Mouse (Mus musculus) hindbrain, embryonic 11.5 days (tissue): ENCODE data around the gene Hap1. TPM values are rescaled to one million over a fixed set of nuclear protein-coding genes. Genes with fewer than 3 reads are reported as not detected.
"Not testable (repeated sequence)": the region's sequence is repeated elsewhere in the genome, so short reads cannot be mapped to it uniquely, and the experiment has no call there.

Experiments used
- ATAC-seq: fragments of 200-750 bp; cut with Nextera tagmentation; 2 replicates; pipeline ENCODE4 v1.8.0; 2017; ENCODE audit warnings: mild to moderate bottlenecking, moderate TSS enrichment, moderate library complexity; ENCODE audit not compliant: low FRiP score
- DNase-seq: peaks from one replicate; pipeline ENCODE4 v3.0.0-alpha.2; 2015; ENCODE audit warnings: low spot score
- H3K27ac ChIP-seq: fragments of 300-500 bp; sonication (generic); 2 replicates; pipeline ENCODE4 v1.5.1; 2014; ENCODE audit warnings: mild to moderate bottlenecking, low read depth, low read length
- H3K27me3 ChIP-seq: fragments of 300-500 bp; sonication (generic); 2 replicates; pipeline ENCODE4 v1.6.1; 2014; ENCODE audit warnings: mild to moderate bottlenecking, low read length, moderate library complexity, mixed read lengths; ENCODE audit not compliant: control insufficient read depth, insufficient read depth
- H3K36me3 ChIP-seq: fragments of 300-500 bp; sonication (generic); 2 replicates; pipeline ENCODE4 v1.6.1; 2014; ENCODE audit warnings: mild to moderate bottlenecking, low read length, moderate library complexity, mixed read lengths; ENCODE audit not compliant: control insufficient read depth, insufficient read depth
- H3K4me1 ChIP-seq: fragments of 300-500 bp; sonication (generic); replicated peaks from 2 replicates; pipeline ENCODE4 v1.6.1; 2014; ENCODE audit warnings: low read length, mixed read lengths; ENCODE audit not compliant: control insufficient read depth, insufficient read depth
- H3K4me2 ChIP-seq: fragments of 300-500 bp; sonication (generic); replicated peaks from 2 replicates; pipeline ENCODE4 v1.6.1; 2014; ENCODE audit warnings: mild to moderate bottlenecking, low read depth, low read length
- H3K4me3 ChIP-seq: fragments of 300-500 bp; sonication (generic); 2 replicates; pipeline ENCODE4 v1.5.1; 2014; ENCODE audit warnings: low read depth, low read length
- H3K9ac ChIP-seq: fragments of 300-500 bp; sonication (generic); 2 replicates; pipeline ENCODE4 v1.6.1; 2014; ENCODE audit warnings: low read depth, low read length
- H3K9me3 ChIP-seq: fragments of 300-500 bp; sonication (generic); 2 replicates; pipeline ENCODE4 v1.6.1; 2016; ENCODE audit warnings: low read length; ENCODE audit not compliant: control insufficient read depth
- WGBS: fragments of 180-500 bp; shearing (Covaris S2); extraction: QIAGEN DNeasy Blood & Tissue Kit; methylation state at CpG from one replicate; pipeline ENCODE4 v1.1.7; 2014; 5-methylcytosine and 5-hydroxymethylcytosine counted together
- polyA plus RNA-seq: library from polyadenylated mRNA; unstranded; fragments of >200 nt; fragmentation: Nextera tagmentation; extraction: Ambion mirVana; gene quantifications from 2 replicates; pipeline ENCODE4 v1.2.1, GENCODE M21; 2014

Hap1 gene
- polyA plus RNA-seq, 1 experiment from 2014 or later, result 12.0 TPM

DNA sequence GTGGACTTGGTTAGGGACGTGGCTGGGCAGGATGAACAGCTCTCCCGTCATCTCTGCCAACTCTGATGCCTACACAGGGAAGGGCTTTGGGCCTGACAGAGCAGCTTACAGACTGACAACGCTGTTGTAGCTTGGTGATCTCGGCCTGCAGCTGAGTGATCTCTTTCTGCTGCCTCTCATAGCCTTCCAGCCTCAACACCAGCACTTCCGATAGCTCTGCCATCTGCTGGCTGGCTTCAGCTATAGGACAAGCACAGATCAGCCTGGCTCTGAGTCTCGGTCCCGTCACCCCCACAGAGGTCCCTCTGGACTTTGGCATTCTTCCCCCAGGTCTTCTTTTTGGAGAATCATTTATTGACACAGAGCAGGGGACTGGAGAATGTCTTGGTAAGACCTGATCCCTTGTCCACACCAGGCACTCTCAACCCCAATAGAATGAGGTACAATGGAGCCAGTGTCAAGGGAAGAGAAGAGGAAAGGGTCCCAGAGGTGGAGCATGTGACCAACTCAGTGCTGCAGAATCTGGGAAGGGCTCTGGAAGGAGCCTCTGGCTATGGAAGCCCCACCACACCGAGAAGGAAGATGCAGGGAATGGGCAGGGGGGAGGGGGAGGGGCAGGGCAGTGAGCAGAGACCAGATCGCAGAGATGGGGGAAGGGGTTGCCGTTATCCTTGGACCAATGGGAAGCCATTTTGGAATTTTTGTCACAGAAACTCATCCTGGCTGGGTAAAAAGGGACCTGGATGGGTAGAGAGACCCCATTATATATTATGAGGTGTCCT is 3.7 kb downstream of the Hap1 start:
- H3K9ac ChIP-seq, result peak overlapping the region; percentile 31; the same call in 1 of the 2 replicates
- no peak overlapping the region for H3K4me2 ChIP-seq
- 37% methylated on average over 10 of the region's 10 CpGs for WGBS
- no peaks in the 10 kb centered on the region; the same call in 1 of the 2 replicates for H3K4me1 ChIP-seq
- no peak for ATAC-seq
- H3K4me3 ChIP-seq, result no peak overlapping the region
- no peak overlapping the region for H3K27ac ChIP-seq
- H3K36me3 ChIP-seq, result no peaks in the 10 kb centered on the region
- H3K9me3 ChIP-seq, result no peaks in the 10 kb centered on the region
- peak; percentile 40 for DNase-seq
- H3K27me3 ChIP-seq, result peaks cover 11% of the 10 kb centered on the region; the same call in 1 of the 2 replicates

DNA sequence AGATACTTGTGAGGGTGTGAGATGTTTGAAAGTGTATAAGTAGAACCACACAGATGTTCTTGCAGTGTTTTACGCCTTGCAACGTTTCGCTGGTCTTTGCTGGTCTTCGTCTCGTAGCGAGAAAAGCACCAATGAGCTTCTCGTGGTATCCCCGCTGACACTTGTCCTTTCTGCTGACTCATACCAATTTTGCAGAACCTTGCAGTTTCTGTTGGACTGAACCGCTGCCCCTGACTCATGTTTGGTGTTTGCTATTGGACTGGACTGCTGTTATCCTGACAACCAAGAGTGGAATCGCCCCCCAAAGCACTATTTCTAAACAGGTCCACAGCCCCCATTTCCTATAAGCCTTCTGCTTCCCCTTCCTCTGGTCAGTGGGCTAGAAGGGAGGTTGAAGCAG is 11.7 kb downstream of the Hap1 start:
- H3K27me3 ChIP-seq, result no peaks in the 10 kb centered on the region
- H3K27ac ChIP-seq, result no peak overlapping the region
- no peaks in the 10 kb centered on the region for H3K36me3 ChIP-seq
- H3K9ac ChIP-seq, result no peak overlapping the region
- H3K4me2 ChIP-seq, result no peak overlapping the region
- no peaks in the 10 kb centered on the region for H3K9me3 ChIP-seq
- no peak overlapping the region for H3K4me3 ChIP-seq
- WGBS, result 91% methylated on average over 10 of the region's 10 CpGs
- H3K4me1 ChIP-seq, result no peaks in the 10 kb centered on the region
- no peak for ATAC-seq
- no peak for DNase-seq

DNA sequence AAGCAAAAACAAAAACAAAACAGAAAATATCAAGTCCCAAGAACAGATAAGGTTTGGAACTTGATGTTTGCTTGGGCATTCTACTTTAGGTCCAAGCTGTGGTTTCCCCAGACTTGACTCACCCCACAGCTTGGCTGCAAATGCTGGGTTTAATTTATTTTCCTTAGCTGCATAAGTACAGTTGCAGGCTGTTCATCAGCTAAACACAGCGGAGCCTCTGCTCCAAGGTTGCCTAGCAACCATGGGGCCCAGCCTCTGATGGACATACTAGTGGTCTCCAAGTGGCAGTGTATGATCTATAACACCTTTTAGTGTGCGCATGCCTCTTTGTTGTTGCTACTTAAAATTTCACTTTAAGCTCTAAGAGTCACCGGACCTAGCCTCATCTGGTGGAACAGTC is 20.2 kb downstream of the Hap1 start:
- WGBS, result 67% methylated on average over 3 of the region's 3 CpGs
- Histone ChIP-seq H3K4me2 (no peak overlapping the region), H3K4me3 (no peak overlapping the region), H3K36me3 (no peaks in the 10 kb centered on the region), H3K27me3 (no peaks in the 10 kb centered on the region), H3K9me3 (no peaks in the 10 kb centered on the region), H3K27ac (0 out of 2 replicates have a peak overlapping the region, but pooled peaks have one; percentile 55), H3K4me1 (peaks cover 5% of the 10 kb centered on the region; the same call in 1 of the 2 replicates), H3K9ac (no peak overlapping the region)
- DNase-seq (peak; percentile 67), ATAC-seq (peak; percentile 46; the same call in 1 of the 2 replicates)

DNA sequence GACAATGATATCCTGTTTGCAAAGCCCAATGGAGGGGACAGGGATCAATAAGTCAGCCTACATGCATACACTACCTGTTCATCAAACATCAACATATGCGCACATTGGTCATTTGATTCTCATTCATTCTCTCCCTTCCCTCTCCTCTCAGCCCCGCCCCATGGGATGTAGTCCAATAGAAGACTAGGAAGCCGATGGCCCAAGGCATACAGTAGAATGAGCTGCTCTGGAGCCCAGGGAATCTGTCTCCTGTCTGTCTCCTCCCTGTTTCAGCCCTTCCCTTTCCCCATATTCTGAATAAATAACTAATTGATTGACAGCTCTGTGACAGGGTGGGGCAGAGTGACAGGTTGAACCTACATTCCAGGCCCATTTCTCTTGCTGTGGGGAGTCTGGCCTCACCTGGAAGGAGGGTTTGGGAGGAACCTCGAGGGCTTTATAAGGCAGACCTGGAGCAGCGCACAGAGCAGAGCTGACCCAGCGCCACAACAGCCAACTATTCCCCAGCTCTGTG is 21.9 kb downstream of the Hap1 start, which contains the start of gene Gast:
Gene Gast (plus strand): TSS at position 464 of the 514 bp plus-strand sequence.
- Histone ChIP-seq H3K9me3 (no peaks in the 10 kb centered on the region), H3K4me1 (peaks cover 5% of the 10 kb centered on the region; the same call in 1 of the 2 replicates), H3K36me3 (no peaks in the 10 kb centered on the region), H3K4me3 (no peak within 1 kb of the TSS), H3K27ac (peak within 1 kb of the TSS; percentile 20; the same call in 1 of the 2 replicates), H3K27me3 (no peaks in the 10 kb centered on the region), H3K9ac (no peak within 1 kb of the TSS), H3K4me2 (no peak within 1 kb of the TSS)
- DNase-seq (no peak), ATAC-seq (no peak)
- 79% methylated on average over 6 of the region's 6 CpGs for WGBS

DNA sequence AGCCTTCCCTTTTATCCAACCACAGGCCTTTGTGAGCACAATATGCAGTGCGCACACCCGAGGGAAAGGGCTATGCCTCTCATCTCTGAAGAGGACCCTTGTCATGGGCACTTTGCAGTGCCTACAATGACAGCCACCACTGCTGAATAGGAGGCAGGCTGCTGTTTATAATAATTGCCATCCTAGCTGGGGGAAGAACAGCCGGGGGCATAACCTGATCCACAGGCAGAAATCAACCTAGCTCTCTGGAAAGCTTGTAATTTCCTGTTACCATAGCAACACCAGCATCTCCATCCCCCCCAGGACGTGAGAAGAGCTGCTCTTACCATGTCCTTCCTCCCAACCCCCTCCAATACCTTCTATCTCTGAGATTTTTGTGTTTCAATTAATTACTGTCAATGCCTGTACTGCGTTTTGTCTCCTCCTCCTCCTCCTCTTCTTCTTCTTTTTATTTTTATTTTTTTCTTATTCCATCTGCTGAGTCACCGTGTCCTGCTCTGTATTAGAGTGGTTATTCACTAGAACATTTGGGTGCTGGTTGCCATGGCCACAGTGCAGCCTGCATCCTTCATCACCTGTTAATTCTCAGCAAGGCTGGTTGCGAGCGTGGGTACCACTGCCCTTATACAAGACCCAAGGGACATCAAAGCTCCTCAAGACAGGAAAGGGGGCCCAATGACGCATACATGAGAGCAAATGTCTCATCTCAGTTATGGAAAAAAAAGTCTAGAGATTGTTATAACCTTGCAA is 23.0 kb downstream of the Hap1 start:
- Histone ChIP-seq H3K9ac (no peak overlapping the region), H3K4me2 (no peak overlapping the region), H3K27ac (peak overlapping the region; percentile 78), H3K27me3 (no peaks in the 10 kb centered on the region), H3K9me3 (no peaks in the 10 kb centered on the region), H3K4me3 (no peak overlapping the region), H3K36me3 (no peaks in the 10 kb centered on the region), H3K4me1 (peaks cover 5% of the 10 kb centered on the region; the same call in 1 of the 2 replicates)
- peak; percentile 68 for ATAC-seq
- DNase-seq, result no peak
- 54% methylated on average over 9 of the region's 9 CpGs for WGBS

DNA sequence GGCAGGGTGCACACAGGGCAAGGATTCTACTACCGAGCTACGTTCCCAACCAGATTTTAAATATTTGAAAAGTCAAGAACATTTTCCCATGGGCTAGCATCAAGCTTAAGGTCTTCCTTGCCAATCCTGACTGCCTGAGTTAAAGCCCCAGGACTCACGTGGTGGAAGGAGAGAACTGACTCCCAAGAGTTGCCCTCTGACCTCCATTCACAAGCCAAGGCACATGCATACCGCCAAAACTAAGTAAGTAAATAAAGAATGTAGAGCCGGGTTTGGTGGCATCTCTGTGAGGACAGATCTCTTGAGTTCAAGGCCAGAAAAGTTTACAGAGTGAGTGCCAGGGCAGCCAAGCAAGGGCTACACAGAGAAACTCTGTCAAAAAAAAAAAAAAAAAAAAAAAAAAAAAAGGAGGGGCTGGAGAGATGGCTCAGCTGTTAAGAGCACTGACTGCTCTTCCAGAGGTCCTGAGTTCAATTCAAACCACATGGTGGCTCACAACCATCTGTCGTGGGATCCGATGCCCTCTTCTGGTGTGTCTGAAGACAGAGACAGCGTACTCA is 25.0 kb downstream of the Hap1 start:
- H3K27me3 ChIP-seq, H3K36me3 ChIP-seq, H3K9ac ChIP-seq, H3K4me2 ChIP-seq, H3K27ac ChIP-seq, H3K4me3 ChIP-seq, ATAC-seq, DNase-seq, H3K4me1 ChIP-seq, H3K9me3 ChIP-seq: not testable (repeated sequence)
- 59% methylated on average over 8 of the region's 8 CpGs for WGBS

DNA sequence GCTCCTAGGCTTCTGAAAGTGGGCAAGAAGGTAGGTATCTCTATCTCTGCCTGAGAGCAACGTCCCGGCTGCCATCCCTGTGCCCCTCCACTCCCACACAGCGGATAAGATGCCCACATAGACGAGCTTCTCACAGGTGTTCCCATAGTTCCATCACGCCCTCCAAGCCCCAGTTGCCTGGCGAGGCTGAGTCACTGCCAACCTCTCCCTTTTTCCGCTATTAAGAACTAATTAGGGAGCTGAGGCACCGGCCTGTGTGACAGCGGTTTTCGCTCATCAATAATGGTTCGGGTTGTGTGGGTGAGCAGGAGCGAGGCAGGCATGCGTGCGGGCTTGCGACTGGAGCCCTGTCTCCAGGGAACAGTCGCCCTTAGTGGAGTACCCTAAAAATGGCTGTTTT is 25.7 kb downstream of the Hap1 start:
- ATAC-seq (no peak), DNase-seq (no peak)
- Histone ChIP-seq H3K27me3 (no peaks in the 10 kb centered on the region), H3K4me3 (no peak overlapping the region), H3K27ac (no peak overlapping the region), H3K4me2 (no peak overlapping the region), H3K36me3 (no peaks in the 10 kb centered on the region), H3K9ac (no peak overlapping the region), H3K9me3 (no peaks in the 10 kb centered on the region), H3K4me1 (peaks cover 2% of the 10 kb centered on the region; the same call in 1 of the 2 replicates)
- WGBS, result 62% methylated on average over 16 of the region's 16 CpGs

DNA sequence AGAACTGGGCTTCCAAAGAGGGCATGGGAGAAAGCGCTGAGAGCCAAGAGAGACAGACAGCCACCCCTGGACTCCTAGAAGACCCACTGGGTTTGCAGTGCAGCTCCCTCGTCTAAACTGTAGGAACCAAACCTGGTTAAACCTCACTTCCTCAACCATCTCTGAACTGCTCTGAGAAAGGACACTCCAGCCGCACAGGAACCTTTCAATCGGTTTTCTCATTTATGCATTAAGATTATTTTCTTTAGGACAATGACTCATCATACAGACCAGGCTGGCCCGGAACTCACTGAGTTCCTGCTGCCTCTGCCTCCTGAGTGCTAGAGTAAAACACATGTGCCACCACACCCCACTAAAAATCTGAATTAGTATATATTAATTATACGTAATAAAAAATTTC is 28.2 kb downstream of the Hap1 start:
- ATAC-seq, result no peak
- no peaks in the 10 kb centered on the region for H3K27me3 ChIP-seq
- H3K36me3 ChIP-seq, result no peaks in the 10 kb centered on the region
- 81% methylated on average over 6 of the region's 6 CpGs for WGBS
- no peak overlapping the region for H3K9ac ChIP-seq
- DNase-seq, result no peak
- no peaks in the 10 kb centered on the region for H3K9me3 ChIP-seq
- no peak overlapping the region for H3K27ac ChIP-seq
- H3K4me2 ChIP-seq, result no peak overlapping the region
- H3K4me1 ChIP-seq, result 0 out of 2 replicates have a peak, but pooled peaks cover under 1% of the 10 kb centered on the region
- no peak overlapping the region for H3K4me3 ChIP-seq
